Mouse (Mus musculus): ENCODE measurements at regions not wholly inside any gene's neighbourhood (a gene's known extent, or its start where the extent isn't known, plus 50 kb on each side); places are given as distances from the start of the nearest gene placed in this dataset.

- ATAC-seq, result no peak
Measured at GRCm38 (mm10) chr13:28513336-28513735, 256.0 kb downstream of the Gm11361 start.

GRCm38 (mm10) chr13:28512573-28513334, 255.4 kb downstream of the Gm11361 start:
- ATAC-seq, result peak; percentile 93

- ATAC-seq, result no peak
Measured at GRCm38 (mm10) chr13:28508184-28508583, 250.9 kb downstream of the Gm11361 start.

GRCm38 (mm10) chr13:28507783-28508182, 250.5 kb downstream of the Gm11361 start:
- ATAC-seq, result no peak

- ATAC-seq, result no peak
Measured at GRCm38 (mm10) chr13:28504340-28504739, 247.0 kb downstream of the Gm11361 start.

- ATAC-seq, result peak; percentile 97
Measured at GRCm38 (mm10) chr13:28502171-28502570, 244.8 kb downstream of the Gm11361 start.

GRCm38 (mm10) chr13:28500697-28501096, 243.4 kb downstream of the Gm11361 start:
- peak; percentile 11 for ATAC-seq

GRCm38 (mm10) chr13:28497483-28497882, 240.2 kb downstream of the Gm11361 start:
- no peak for ATAC-seq

GRCm38 (mm10) chr13:28492015-28492414, 234.7 kb downstream of the Gm11361 start:
- ATAC-seq, result no peak

- no peak for ATAC-seq
Measured at GRCm38 (mm10) chr13:28483727-28484126, 226.4 kb downstream of the Gm11361 start.

- ATAC-seq, result no peak
Measured at GRCm38 (mm10) chr13:28481224-28481965, 224.1 kb downstream of the Gm11361 start.

GRCm38 (mm10) chr13:28466151-28466550, 208.8 kb downstream of the Gm11361 start:
- no peak for ATAC-seq

- ATAC-seq, result no peak
Measured at GRCm38 (mm10) chr13:28465187-28465880, 208.0 kb downstream of the Gm11361 start.

- no peak for ATAC-seq
Measured at GRCm38 (mm10) chr13:28461281-28461680, 204.0 kb downstream of the Gm11361 start.

- ATAC-seq, result no peak
Measured at GRCm38 (mm10) chr13:28457403-28457802, 200.1 kb downstream of the Gm11361 start.

GRCm38 (mm10) chr13:28455878-28456277, 198.6 kb downstream of the Gm11361 start:
- ATAC-seq, result no peak

GRCm38 (mm10) chr13:28455016-28455415, 197.7 kb downstream of the Gm11361 start:
- no peak for ATAC-seq

- ATAC-seq, result no peak
Measured at GRCm38 (mm10) chr13:28450699-28451445, 193.5 kb downstream of the Gm11361 start.

- no peak for ATAC-seq
Measured at GRCm38 (mm10) chr13:28449026-28449425, 191.7 kb downstream of the Gm11361 start.

- no peak for ATAC-seq
Measured at GRCm38 (mm10) chr13:28442250-28442649, 184.9 kb downstream of the Gm11361 start.

GRCm38 (mm10) chr13:28433445-28433844, 176.1 kb downstream of the Gm11361 start:
- no peak for ATAC-seq

GRCm38 (mm10) chr13:28432017-28432416, 174.7 kb downstream of the Gm11361 start:
- ATAC-seq, result no peak

- no peak for ATAC-seq
Measured at GRCm38 (mm10) chr13:28426085-28426484, 168.8 kb downstream of the Gm11361 start.

Measured in inflammation-experienced regulatory T-cells, adult 6 months (primary cell).